Mouse (Mus musculus): ENCODE measurements around the gene Dock9. TPM values are rescaled to one million over a fixed set of nuclear protein-coding genes. Genes with fewer than 3 reads are reported as not detected.

The Dock9 gene
- total RNA-seq, 2 experiments from 2014 or later, result 8.6 to 12.9 TPM

DNA sequence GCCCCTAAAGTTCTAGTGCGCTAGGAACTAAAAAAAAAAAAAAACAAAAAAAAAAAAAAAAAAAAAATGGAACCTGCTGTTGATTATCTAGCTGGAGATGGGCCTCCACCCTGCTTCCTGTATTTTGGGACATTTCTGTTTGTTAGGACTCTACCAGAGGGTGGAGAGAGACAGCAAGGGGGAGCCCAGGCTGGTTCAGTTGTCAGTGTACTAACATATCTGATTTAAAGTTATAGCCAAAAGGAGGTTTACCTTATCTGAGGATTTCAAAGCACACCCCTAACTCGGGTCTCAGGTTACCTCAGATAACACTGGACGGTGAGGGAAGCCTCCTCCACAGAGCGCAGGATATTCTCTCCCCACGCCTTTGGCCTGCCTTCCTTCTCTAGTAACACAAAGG is 4.0 kb downstream of the Dock9 start:
- ATAC-seq (replicated peaks; ENCODE audit: poor library complexity, severe bottlenecking), result no peak

DNA sequence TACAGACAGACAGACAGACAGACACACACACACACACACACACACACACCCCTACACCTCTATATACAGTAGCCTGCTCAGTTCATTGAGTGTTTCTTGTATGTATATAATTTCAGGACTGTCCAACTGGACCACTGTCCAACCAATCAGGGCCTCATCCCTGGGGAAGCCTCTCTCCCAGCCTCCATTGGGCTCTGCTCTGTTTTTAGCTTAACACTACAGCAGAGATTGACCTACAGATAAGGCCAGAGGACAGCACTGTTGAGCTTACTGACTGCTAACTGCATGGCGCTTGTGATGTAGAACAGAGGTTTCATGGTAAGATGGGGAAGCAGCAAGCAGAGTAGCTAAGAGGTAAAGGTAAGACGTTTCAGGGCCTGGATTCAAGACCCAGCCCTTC is 5.7 kb downstream of the Dock9 start:
- ATAC-seq (replicated peaks; ENCODE audit: poor library complexity, severe bottlenecking), result no peak

- no peak for ATAC-seq (replicated peaks; ENCODE audit: poor library complexity, severe bottlenecking)
These were observed 6.5 kb downstream of the Dock9 start for GRCm38 (mm10) chr14:121791112-121791511.

DNA sequence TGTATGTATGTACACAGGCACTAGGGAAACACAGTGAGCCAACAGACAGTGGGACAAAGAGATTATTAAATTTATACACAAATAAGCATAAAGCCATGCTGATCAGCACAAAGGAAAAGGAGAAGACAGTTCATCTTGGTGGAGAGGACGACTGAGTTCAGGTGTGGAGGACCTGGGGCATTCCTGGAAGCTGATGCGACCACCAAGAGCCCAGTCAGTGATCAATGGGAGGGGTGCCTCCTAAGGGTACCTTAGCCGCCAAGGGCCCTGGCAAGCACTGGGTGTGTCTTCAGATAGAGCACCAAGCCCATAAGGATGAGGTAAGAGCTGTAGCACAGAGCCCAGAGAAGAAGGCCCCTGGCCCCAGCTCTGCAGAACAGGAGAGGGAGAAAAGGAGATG is 8.4 kb downstream of the Dock9 start:
- no peak for ATAC-seq (replicated peaks; ENCODE audit: poor library complexity, severe bottlenecking)

DNA sequence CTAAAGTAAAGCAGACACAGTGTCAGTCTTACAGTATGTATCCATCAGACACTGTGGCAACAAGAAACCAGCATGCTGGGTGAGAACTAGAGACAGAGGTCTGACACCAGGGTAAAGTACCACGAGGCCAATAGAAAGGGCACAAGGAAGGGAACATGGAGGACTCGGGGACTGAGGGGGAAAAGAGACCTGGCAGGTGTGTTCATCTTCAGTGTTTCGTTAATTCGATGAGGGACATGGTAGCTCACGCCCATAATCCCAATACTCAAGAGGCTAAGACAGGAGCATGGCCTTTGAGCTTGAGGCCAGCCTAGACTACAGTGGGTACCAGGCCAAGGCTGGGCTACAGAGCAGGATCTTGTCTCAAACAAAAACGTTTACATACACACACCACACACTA is 9.2 kb downstream of the Dock9 start:
- ATAC-seq (replicated peaks; ENCODE audit: poor library complexity, severe bottlenecking), result no peak

- no peak for ATAC-seq (replicated peaks; ENCODE audit: poor library complexity, severe bottlenecking)
These were observed 10.2 kb downstream of the Dock9 start for GRCm38 (mm10) chr14:121787430-121787829.

DNA sequence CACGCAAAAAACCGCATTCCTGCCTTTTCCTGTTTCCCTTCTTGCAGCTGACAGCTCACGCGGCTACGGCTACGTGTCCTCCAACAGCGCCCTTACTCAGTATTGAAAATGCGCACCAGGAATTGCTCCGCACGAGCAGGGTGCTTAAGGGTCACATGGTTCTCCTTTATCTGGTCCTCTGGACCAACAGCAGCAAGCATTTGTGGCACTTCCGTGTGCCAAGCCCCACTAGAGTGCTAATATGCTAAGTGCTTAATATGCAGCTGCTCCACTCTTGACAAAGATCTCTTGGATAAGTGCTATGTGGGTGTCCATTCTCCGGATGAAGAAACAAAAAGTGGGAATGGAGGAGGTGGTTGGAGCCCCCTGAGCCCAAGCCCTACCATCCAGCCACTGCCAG is 10.7 kb downstream of the Dock9 start:
- no peak for ATAC-seq (replicated peaks; ENCODE audit: poor library complexity, severe bottlenecking)

GRCm38 (mm10) chr14:121785394-121785793 is 12.2 kb downstream of the Dock9 start:
- ATAC-seq (replicated peaks; ENCODE audit: poor library complexity, severe bottlenecking), result no peak

DNA sequence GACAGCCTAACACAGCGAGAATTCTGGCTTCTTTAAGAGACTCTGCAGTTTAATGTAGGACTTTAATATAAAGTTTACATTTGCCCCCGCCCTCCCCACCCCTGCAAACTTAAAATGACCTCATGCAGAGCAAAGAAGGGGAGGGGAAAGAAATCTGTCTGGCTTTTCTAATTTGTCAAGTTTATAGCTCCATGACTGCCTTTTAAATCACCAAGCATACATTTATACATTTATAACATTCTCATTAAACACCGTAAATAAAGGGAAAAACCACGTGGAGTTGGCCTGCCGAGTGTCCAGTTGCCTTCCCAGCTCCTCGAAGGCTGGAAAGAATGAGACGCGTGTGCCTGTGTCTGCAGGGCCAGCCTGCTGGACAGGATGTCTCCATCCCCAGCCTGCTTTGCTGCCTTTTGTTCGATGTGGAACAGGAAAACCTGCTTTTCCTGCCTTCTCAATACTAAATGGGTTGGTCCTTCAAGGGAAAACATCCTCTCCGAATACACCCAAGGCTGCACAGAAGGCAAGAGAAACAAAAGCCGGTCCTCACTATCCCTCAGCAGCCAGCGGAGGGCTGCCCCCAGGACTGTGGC is 16.6 kb downstream of the Dock9 start:
- no peak for ATAC-seq (replicated peaks; ENCODE audit: poor library complexity, severe bottlenecking)

GRCm38 (mm10) chr14:121780144-121780913 is 17.3 kb downstream of the Dock9 start:
- no peak for ATAC-seq (replicated peaks; ENCODE audit: poor library complexity, severe bottlenecking)

GRCm38 (mm10) chr14:121779620-121780019 is 18.0 kb downstream of the Dock9 start:
- peak; percentile 42; the same call in 1 of the 2 replicates for ATAC-seq (replicated peaks; ENCODE audit: poor library complexity, severe bottlenecking)

DNA sequence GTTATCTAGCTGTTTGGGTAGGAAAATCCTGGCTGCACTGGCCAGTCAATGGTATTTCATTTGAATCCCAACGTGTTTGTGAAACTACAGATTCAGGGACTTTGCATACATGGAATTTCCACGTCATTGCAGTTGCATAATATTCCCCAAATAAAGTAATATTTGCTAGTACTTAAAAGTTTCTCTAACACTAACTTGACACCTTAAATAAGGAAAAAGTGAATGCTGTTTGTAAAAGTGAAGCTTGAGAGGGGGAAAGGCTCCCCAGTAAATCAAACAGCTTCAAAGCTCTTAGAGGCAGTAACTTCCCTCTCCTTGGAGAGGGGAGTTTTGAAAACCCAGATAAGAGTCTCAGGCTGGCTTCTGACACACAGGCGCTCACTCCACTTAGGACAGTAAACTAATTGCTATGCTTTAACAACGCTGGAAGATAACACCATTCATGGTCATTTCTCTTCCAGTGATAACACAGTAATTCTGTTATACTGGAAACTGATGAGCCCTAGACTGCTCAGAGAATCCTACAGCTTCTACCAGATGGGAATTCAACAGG is 20.3 kb downstream of the Dock9 start:
- ATAC-seq (replicated peaks; ENCODE audit: poor library complexity, severe bottlenecking), result no peak

DNA sequence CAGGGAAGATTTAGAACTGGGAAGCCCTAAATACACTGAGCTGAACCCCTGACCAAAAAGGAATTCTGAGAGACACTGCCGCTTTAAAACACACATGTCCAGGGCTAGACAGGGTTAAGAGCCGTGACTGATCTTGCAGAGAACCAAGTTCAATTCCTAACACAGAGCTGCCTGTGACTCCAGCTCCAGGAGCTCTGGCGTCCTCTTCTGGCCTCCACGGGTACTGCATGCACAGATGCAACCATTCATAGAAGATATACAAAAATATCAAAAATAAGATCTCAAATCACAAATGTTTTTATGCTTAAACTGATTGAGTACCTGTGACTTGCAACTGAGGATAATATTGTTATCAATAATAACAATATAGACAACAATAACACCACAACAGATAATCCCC is 20.9 kb downstream of the Dock9 start:
- ATAC-seq (replicated peaks; ENCODE audit: poor library complexity, severe bottlenecking), result no peak

DNA sequence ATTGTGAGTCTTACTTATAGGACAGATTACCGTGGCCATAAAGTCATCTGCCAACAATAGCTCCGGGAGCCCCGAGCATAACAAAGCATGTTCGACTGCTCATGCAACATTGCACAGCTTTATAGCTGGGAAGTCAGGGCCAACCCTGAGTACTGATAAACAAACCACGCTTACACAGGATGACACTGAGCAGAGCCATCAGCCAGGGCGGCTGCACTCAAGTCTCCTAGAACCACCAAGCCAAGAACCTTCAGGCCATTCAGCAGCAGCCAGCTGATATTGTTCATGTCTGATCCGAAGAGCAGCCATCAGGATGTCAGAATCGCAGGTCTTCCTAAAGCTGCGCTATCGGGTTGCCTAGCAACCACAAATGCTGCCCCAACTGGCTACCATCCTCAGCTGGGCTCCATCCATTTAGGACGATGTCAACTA is 35.6 kb downstream of the Dock9 start:
- ATAC-seq (replicated peaks; ENCODE audit: poor library complexity, severe bottlenecking), result no peak

DNA sequence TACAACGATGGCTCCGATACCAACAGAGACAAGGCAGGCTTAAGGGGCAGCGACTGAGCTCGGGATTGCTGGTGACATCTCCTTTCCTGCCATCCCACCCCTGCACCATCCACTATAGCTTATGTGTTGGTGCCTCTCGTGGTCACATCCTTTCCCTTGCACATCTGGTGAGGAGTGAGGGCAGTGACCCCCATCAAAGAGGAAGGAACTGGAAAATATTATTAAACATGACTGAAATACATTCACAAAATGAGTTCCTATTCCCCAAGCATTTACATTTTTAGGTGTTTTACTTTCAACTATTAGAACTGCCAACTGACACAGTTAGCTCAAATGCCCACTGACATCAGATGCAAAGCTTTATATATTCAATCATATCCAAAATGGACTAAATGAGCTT is 37.2 kb downstream of the Dock9 start:
- ATAC-seq (replicated peaks; ENCODE audit: poor library complexity, severe bottlenecking), result no peak

DNA sequence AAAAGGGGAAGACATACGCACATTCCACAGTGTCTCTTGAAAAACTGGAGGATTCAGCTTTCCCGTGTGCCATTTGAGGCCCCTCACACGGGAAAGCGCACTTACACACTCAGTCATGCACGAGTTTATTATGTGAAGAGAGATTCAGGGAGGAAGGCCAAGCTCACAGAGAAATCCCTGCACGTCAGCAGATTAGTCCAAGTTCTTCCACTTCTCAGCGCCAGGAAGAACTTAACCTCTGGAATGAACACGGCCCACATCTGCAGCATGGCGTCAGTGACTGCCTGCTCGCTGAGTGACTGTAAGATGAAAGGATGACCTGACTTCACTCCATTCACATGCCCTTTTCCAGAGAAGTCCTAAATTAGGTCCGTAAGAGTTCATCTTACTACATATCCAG is 43.5 kb downstream of the Dock9 start:
- no peak for ATAC-seq (replicated peaks; ENCODE audit: poor library complexity, severe bottlenecking)

- ATAC-seq (replicated peaks; ENCODE audit: poor library complexity, severe bottlenecking), result 0 out of 2 replicates have a peak, but pooled peaks have one; percentile 22
These were observed 44.8 kb downstream of the Dock9 start for GRCm38 (mm10) chr14:121752686-121753426.

- no peak for ATAC-seq (replicated peaks; ENCODE audit: poor library complexity, severe bottlenecking)
These were observed 48.0 kb downstream of the Dock9 start for GRCm38 (mm10) chr14:121749606-121750005.

DNA sequence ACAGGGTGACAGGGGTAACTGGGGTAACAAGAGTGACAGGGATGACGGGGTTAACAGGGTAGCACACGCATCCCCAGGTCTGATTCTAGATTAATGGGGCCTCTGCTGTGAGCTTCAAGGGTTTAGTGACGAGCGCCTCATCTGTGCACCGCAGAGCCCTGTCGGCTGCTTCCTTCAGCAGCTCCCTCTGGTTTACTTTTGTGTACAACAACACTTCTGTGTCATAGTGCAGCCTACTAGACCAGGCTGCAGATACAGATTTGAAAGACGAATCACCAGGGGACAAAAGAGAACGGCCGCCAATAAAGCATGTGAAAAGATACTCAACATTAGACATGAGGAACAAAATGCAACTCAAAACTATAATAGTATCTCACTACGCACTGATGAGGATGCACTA is 48.6 kb downstream of the Dock9 start:
- ATAC-seq (replicated peaks; ENCODE audit: poor library complexity, severe bottlenecking), result no peak

DNA sequence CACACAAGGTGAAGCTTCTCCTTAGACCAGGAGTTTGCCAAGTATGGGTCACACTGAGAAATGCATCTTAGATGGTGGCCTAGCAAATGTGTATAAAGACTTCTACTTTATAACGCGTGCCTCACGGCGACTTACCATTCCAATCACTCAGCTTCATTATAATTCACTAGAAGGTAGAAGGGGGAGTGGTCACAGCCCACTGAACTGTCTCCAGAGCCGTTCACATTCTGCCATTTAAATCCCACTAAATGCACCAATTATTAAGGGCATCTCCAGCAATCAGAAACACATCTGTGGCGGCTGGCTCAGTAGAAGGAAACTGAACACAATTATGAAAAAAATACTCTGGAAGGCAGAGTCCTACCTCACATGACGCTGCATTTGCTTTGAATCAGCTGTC is 50.3 kb downstream of the Dock9 start:
- no peak for ATAC-seq (replicated peaks; ENCODE audit: poor library complexity, severe bottlenecking)

- ATAC-seq (replicated peaks; ENCODE audit: poor library complexity, severe bottlenecking), result no peak
These were observed 53.7 kb downstream of the Dock9 start for GRCm38 (mm10) chr14:121743787-121744417.
